Mouse (Mus musculus): Measurements from ENCODE around the gene Pold4. TPM values are rescaled to one million over a fixed set of nuclear protein-coding genes. Genes with fewer than 3 reads are reported as not detected.

Gene Pold4
- polyA plus RNA-seq, 1 experiment from 2014 or later, result 21.3 TPM

DNA sequence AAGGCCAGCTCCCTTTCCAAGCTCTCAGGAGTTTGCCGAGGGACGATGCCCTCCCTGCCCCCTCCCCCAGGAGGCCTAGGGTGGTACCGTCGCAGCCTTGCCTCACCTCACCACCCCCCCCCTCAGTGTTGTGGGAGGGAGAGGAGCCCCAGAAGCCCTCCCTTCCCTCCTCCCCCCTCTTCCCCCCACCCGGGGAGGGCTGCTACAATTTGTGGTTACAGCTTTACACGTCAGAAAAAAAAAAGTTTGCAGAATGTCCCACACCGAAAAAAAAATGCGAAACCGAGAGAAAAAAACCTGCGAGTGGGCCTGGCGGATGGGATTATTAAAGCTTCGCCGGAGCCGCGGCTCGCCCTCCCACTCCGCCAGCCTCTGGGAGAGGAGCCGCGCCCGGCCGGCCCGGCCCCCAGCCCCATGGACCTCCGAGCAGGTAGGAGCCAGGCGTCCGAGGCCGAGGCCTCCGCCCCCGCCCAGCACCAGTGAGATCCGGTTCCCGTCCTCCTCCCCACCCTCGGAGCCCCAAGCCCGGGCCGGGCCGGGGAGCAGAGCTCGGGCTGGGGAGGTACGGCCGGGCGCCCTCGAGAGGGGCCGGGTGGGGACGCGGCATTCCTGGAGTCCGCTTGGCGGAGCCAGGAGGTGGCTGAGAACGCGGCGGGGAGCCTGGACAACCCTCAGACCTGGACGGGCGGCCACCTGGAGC is 17.5 kb upstream of the Pold4 start, which contains the start of the genes Clcf1 and AC109138.7:
TSS of gene Clcf1 (plus strand) at position 168 of the 700 bp plus-strand sequence.
TSS of gene AC109138.7 (plus strand) at position 287 of the 700 bp plus-strand sequence.
- 0 out of 2 replicates have a peak, but pooled peaks have one; percentile 19 for ATAC-seq
- Histone ChIP-seq H3K4me2 (ENCODE audit: low read length) (peak within 1 kb of the TSS; percentile 92), H3K4me1 (ENCODE audit: control insufficient read depth, insufficient read depth, low read depth, low read length) (peaks cover 20% of the 10 kb centered on the region), H3K9me3 (ENCODE audit: control insufficient read depth, low read length) (no peaks in the 10 kb centered on the region), H3K4me3 (ENCODE audit: low read length) (peak within 1 kb of the TSS; percentile 54), H3K27ac (ENCODE audit: low read depth, low read length) (peak within 1 kb of the TSS; percentile 15; the same call in 1 of the 2 replicates), H3K36me3 (ENCODE audit: control insufficient read depth, insufficient read depth, low read length) (no peaks in the 10 kb centered on the region), H3K9ac (ENCODE audit: low read depth, low read length) (peak within 1 kb of the TSS; percentile 73), H3K27me3 (replicated peaks; ENCODE audit: control insufficient read depth, insufficient read depth, low read length) (peaks cover 28% of the 10 kb centered on the region)
- WGBS, result under 1% methylated on average over 47 of the region's 49 CpGs

- peaks cover 20% of the 10 kb centered on the region for H3K4me1 ChIP-seq (ENCODE audit: control insufficient read depth, insufficient read depth, low read depth, low read length)
- ATAC-seq, result 0 out of 2 replicates have a peak, but pooled peaks have one; percentile 35
- H3K4me3 ChIP-seq (ENCODE audit: low read length), result peak overlapping the region; percentile 54
- peak overlapping the region; percentile 92 for H3K4me2 ChIP-seq (ENCODE audit: low read length)
- H3K27ac ChIP-seq (ENCODE audit: low read depth, low read length), result peak overlapping the region; percentile 15; the same call in 1 of the 2 replicates
- H3K36me3 ChIP-seq (ENCODE audit: control insufficient read depth, insufficient read depth, low read length), result no peaks in the 10 kb centered on the region
- no peaks in the 10 kb centered on the region for H3K9me3 ChIP-seq (ENCODE audit: control insufficient read depth, low read length)
- WGBS, result under 1% methylated on average over 14 of the region's 81 CpGs
- peak overlapping the region; percentile 73 for H3K9ac ChIP-seq (ENCODE audit: low read depth, low read length)
- H3K27me3 ChIP-seq (replicated peaks; ENCODE audit: control insufficient read depth, insufficient read depth, low read length), result peaks cover 28% of the 10 kb centered on the region
Measured at GRCm38 (mm10) chr19:4214771-4215450, 16.8 kb upstream of the Pold4 start.

DNA sequence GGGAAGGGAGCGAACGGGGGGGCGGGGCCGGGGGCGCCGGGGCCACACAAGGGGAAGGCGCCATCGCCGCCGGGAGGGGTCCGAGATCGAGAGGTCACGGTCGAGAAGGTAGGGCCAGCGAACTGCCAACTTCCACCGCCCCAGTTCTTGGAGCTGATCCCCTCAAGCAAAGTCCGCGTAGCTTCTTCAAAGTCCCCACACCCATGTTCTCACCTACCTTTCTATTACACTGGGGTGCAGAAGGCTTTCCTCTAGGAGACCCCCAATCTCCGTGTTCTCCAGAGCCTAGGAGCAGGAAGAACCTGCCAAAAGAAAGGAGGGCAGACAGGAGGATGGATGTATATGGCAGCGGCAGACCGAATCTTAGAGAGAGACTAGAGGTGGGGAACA is 16.3 kb upstream of the Pold4 start:
- peak overlapping the region; percentile 73 for H3K9ac ChIP-seq (ENCODE audit: low read depth, low read length)
- peak overlapping the region; percentile 92 for H3K4me2 ChIP-seq (ENCODE audit: low read length)
- peaks cover 28% of the 10 kb centered on the region for H3K27me3 ChIP-seq (replicated peaks; ENCODE audit: control insufficient read depth, insufficient read depth, low read length)
- no peaks in the 10 kb centered on the region for H3K9me3 ChIP-seq (ENCODE audit: control insufficient read depth, low read length)
- 1% methylated on average over 16 of the region's 21 CpGs for WGBS
- no peak overlapping the region for H3K27ac ChIP-seq (ENCODE audit: low read depth, low read length)
- no peaks in the 10 kb centered on the region for H3K36me3 ChIP-seq (ENCODE audit: control insufficient read depth, insufficient read depth, low read length)
- peak overlapping the region; percentile 54 for H3K4me3 ChIP-seq (ENCODE audit: low read length)
- H3K4me1 ChIP-seq (ENCODE audit: control insufficient read depth, insufficient read depth, low read depth, low read length), result peaks cover 25% of the 10 kb centered on the region
- no peak for ATAC-seq

DNA sequence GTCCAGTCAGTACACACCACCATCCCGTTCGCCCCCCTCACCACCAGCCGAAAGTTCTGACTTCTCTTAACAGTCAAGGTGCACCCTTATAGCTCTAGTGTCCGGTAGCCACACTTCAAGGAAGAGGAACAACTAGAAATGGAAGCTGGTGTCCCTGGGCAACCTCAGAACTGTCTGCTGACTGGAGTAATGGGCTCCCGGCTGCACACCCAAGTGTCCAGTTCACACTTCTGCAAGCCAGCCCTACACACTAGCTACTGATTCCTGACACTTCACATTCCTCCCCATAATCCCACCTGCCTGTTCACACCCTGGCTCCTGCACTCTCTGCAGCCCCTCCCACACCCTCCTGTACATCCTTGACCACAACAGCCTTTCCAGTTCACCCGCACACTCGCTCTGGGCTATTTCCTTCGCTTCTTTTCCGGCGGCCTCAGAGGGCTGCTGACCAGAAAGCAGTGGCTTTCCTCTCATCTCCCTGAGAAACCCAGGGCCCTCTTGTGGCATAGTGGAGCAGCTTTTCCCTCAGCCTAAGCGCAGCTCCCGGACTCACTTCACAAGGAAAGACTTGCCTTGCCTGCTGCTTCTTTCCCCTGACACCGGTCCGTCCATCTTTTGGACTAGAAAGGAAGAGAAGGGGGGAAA is 15.5 kb upstream of the Pold4 start:
- Histone ChIP-seq H3K9ac (ENCODE audit: low read depth, low read length) (no peak overlapping the region), H3K4me3 (ENCODE audit: low read length) (no peak overlapping the region), H3K27ac (ENCODE audit: low read depth, low read length) (no peak overlapping the region), H3K4me1 (ENCODE audit: control insufficient read depth, insufficient read depth, low read depth, low read length) (peaks cover 32% of the 10 kb centered on the region), H3K36me3 (ENCODE audit: control insufficient read depth, insufficient read depth, low read length) (no peaks in the 10 kb centered on the region), H3K9me3 (ENCODE audit: control insufficient read depth, low read length) (no peaks in the 10 kb centered on the region), H3K27me3 (replicated peaks; ENCODE audit: control insufficient read depth, insufficient read depth, low read length) (peaks cover 28% of the 10 kb centered on the region), H3K4me2 (ENCODE audit: low read length) (peak overlapping the region; percentile 18; the same call in 1 of the 2 replicates)
- 18% methylated on average over 14 of the region's 14 CpGs for WGBS
- no peak for ATAC-seq

DNA sequence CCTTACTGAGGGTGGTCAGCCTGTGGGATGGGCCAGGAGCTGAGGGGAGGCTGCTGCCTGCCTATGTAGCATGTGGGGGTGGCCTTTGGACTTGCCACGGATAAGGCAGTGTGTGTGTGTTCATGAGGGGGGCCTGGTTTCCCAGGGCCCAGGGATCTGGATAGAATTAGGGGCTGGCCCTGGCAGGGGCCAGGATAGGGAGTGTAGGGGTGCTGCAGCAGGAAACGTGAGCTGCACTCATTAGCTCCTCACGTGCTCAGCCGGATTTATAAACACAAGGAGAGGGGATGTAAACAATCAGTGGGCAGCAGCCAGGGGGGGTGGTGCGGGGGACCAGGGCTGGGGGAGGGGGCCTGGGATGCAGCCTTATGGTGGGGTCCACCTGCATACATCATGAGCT is 14.6 kb upstream of the Pold4 start:
- ATAC-seq, result no peak
- H3K4me1 ChIP-seq (ENCODE audit: control insufficient read depth, insufficient read depth, low read depth, low read length), result peaks cover 32% of the 10 kb centered on the region
- H3K36me3 ChIP-seq (ENCODE audit: control insufficient read depth, insufficient read depth, low read length), result no peaks in the 10 kb centered on the region
- WGBS, result 22% methylated on average over 5 of the region's 5 CpGs
- H3K27ac ChIP-seq (ENCODE audit: low read depth, low read length), result no peak overlapping the region
- no peak overlapping the region for H3K9ac ChIP-seq (ENCODE audit: low read depth, low read length)
- no peaks in the 10 kb centered on the region for H3K9me3 ChIP-seq (ENCODE audit: control insufficient read depth, low read length)
- H3K27me3 ChIP-seq (replicated peaks; ENCODE audit: control insufficient read depth, insufficient read depth, low read length), result peaks cover 21% of the 10 kb centered on the region
- H3K4me2 ChIP-seq (ENCODE audit: low read length), result no peak overlapping the region
- H3K4me3 ChIP-seq (ENCODE audit: low read length), result no peak overlapping the region

- H3K9me3 ChIP-seq (ENCODE audit: control insufficient read depth, low read length), result no peaks in the 10 kb centered on the region
- H3K4me1 ChIP-seq (ENCODE audit: control insufficient read depth, insufficient read depth, low read depth, low read length), result peaks cover 36% of the 10 kb centered on the region
Measured at GRCm38 (mm10) chr19:4217855-4218254, 13.8 kb upstream of the Pold4 start.

GRCm38 (mm10) chr19:4218293-4218692 is 13.4 kb upstream of the Pold4 start:
- 95% methylated on average over 11 of the region's 11 CpGs for WGBS
- Histone ChIP-seq H3K27ac (ENCODE audit: low read depth, low read length) (no peak overlapping the region), H3K9ac (ENCODE audit: low read depth, low read length) (no peak overlapping the region), H3K4me2 (ENCODE audit: low read length) (no peak overlapping the region), H3K4me1 (ENCODE audit: control insufficient read depth, insufficient read depth, low read depth, low read length) (peaks cover 36% of the 10 kb centered on the region), H3K27me3 (replicated peaks; ENCODE audit: control insufficient read depth, insufficient read depth, low read length) (peaks cover 18% of the 10 kb centered on the region), H3K36me3 (ENCODE audit: control insufficient read depth, insufficient read depth, low read length) (no peaks in the 10 kb centered on the region), H3K9me3 (ENCODE audit: control insufficient read depth, low read length) (no peaks in the 10 kb centered on the region), H3K4me3 (ENCODE audit: low read length) (no peak overlapping the region)
- ATAC-seq, result no peak

More at GRCm38 (mm10) chr19:4217855-4218254, 13.8 kb upstream of the Pold4 start:
- no peak for ATAC-seq
- WGBS, result 46% methylated on average over 3 of the region's 3 CpGs
- Histone ChIP-seq H3K9ac (ENCODE audit: low read depth, low read length) (no peak overlapping the region), H3K27me3 (replicated peaks; ENCODE audit: control insufficient read depth, insufficient read depth, low read length) (peaks cover 19% of the 10 kb centered on the region), H3K4me3 (ENCODE audit: low read length) (no peak overlapping the region), H3K27ac (ENCODE audit: low read depth, low read length) (no peak overlapping the region), H3K36me3 (ENCODE audit: control insufficient read depth, insufficient read depth, low read length) (no peaks in the 10 kb centered on the region), H3K4me2 (ENCODE audit: low read length) (no peak overlapping the region)

DNA sequence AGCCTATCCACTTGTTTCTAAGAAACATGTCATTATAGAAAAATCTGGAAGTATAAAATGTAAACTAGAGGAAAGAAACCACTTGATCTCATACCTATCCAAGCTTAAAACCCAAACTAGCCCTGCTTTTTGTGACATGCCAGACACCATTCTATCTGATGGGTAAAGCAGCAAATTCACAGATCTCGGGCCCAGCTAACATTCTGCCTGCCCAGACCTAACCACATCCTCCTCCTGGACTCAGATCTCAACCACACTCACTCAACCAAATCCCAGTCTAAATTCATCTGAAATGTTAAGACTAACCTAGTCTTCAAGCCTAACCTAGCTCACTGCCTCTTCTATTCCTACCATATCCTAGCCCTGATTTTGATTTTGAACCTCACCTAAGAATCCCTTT is 12.9 kb upstream of the Pold4 start:
- Histone ChIP-seq H3K27me3 (replicated peaks; ENCODE audit: control insufficient read depth, insufficient read depth, low read length) (peaks cover 15% of the 10 kb centered on the region), H3K4me1 (ENCODE audit: control insufficient read depth, insufficient read depth, low read depth, low read length) (peaks cover 35% of the 10 kb centered on the region), H3K4me3 (ENCODE audit: low read length) (no peak overlapping the region), H3K36me3 (ENCODE audit: control insufficient read depth, insufficient read depth, low read length) (no peaks in the 10 kb centered on the region), H3K9ac (ENCODE audit: low read depth, low read length) (no peak overlapping the region), H3K27ac (ENCODE audit: low read depth, low read length) (no peak overlapping the region), H3K9me3 (ENCODE audit: control insufficient read depth, low read length) (no peaks in the 10 kb centered on the region), H3K4me2 (ENCODE audit: low read length) (no peak overlapping the region)
- ATAC-seq, result no peak
- 81% methylated on average over 1 of the region's 1 CpGs for WGBS

- no peak overlapping the region for H3K9ac ChIP-seq (ENCODE audit: low read depth, low read length)
- no peak overlapping the region for H3K4me2 ChIP-seq (ENCODE audit: low read length)
- H3K4me3 ChIP-seq (ENCODE audit: low read length), result no peak overlapping the region
- H3K36me3 ChIP-seq (ENCODE audit: control insufficient read depth, insufficient read depth, low read length), result no peaks in the 10 kb centered on the region
- H3K27me3 ChIP-seq (replicated peaks; ENCODE audit: control insufficient read depth, insufficient read depth, low read length), result peaks cover 10% of the 10 kb centered on the region
- no peaks in the 10 kb centered on the region for H3K9me3 ChIP-seq (ENCODE audit: control insufficient read depth, low read length)
- peaks cover 24% of the 10 kb centered on the region for H3K4me1 ChIP-seq (ENCODE audit: control insufficient read depth, insufficient read depth, low read depth, low read length)
- no peak overlapping the region for H3K27ac ChIP-seq (ENCODE audit: low read depth, low read length)
- 71% methylated on average over 6 of the region's 6 CpGs for WGBS
- no peak for ATAC-seq
Measured at GRCm38 (mm10) chr19:4219943-4220342, 11.8 kb upstream of the Pold4 start.

All from hindbrain, embryonic 16.5 days (tissue).